Mouse (Mus musculus): ENCODE data around the gene Kank2. TPM values are rescaled to one million over a fixed set of nuclear protein-coding genes. Genes with fewer than 3 reads are reported as not detected.

The Kank2 gene
- total RNA-seq, 2 experiments from 2014 or later, result 27.4 to 31.6 TPM

- DNase-seq, result no peak
These were observed 49.0 kb downstream of the Kank2 start for GRCm38 (mm10) chr9:21749382-21750118.

GRCm38 (mm10) chr9:21748491-21748890 is 50.1 kb downstream of the Kank2 start:
- no peak for DNase-seq

- DNase-seq, result no peak
These were observed 50.5 kb downstream of the Kank2 start for GRCm38 (mm10) chr9:21748033-21748432.

GRCm38 (mm10) chr9:21747238-21747774 is 51.2 kb downstream of the Kank2 start:
- no peak for DNase-seq

- no peak for DNase-seq
These were observed 57.0 kb downstream of the Kank2 start for GRCm38 (mm10) chr9:21741514-21741913.

GRCm38 (mm10) chr9:21740427-21740826 is 58.1 kb downstream of the Kank2 start:
- DNase-seq, result no peak

- DNase-seq, result no peak
These were observed 59.8 kb downstream of the Kank2 start for GRCm38 (mm10) chr9:21738776-21739175.

GRCm38 (mm10) chr9:21737188-21737587 is 61.4 kb downstream of the Kank2 start:
- no peak for DNase-seq

- no peak for DNase-seq
These were observed 62.0 kb downstream of the Kank2 start for GRCm38 (mm10) chr9:21736580-21736979.

- no peak for DNase-seq
These were observed 63.4 kb downstream of the Kank2 start for GRCm38 (mm10) chr9:21735126-21735525.

GRCm38 (mm10) chr9:21733989-21734388 is 64.6 kb downstream of the Kank2 start:
- DNase-seq, result no peak

- no peak for DNase-seq
These were observed 65.1 kb downstream of the Kank2 start for GRCm38 (mm10) chr9:21733446-21733845.

- DNase-seq, result no peak
These were observed 66.3 kb downstream of the Kank2 start for GRCm38 (mm10) chr9:21732288-21732687.

GRCm38 (mm10) chr9:21729264-21729663 is 69.3 kb downstream of the Kank2 start:
- no peak for DNase-seq

- DNase-seq, result no peak
These were observed 70.2 kb downstream of the Kank2 start for GRCm38 (mm10) chr9:21728261-21728832.

- no peak for DNase-seq
These were observed 72.1 kb downstream of the Kank2 start for GRCm38 (mm10) chr9:21726218-21726975.

- DNase-seq, result no peak
These were observed 73.1 kb downstream of the Kank2 start for GRCm38 (mm10) chr9:21725224-21726121.

- DNase-seq, result peak; percentile 86
These were observed 74.4 kb downstream of the Kank2 start for GRCm38 (mm10) chr9:21724147-21724536.

- DNase-seq, result peak; percentile 80
These were observed 75.0 kb downstream of the Kank2 start, which contains the start of gene Ldlr for GRCm38 (mm10) chr9:21723377-21724146. Ldlr (plus strand) TSS chr9:21723483.

- no peak for DNase-seq
These were observed 77.5 kb downstream of the Kank2 start for GRCm38 (mm10) chr9:21721036-21721435.

- no peak for DNase-seq
These were observed 81.5 kb downstream of the Kank2 start for GRCm38 (mm10) chr9:21717015-21717414.
